Mouse (Mus musculus) heart, postnatal 0 days (tissue): Measurements from ENCODE around the gene Samm50. TPM values are rescaled to one million over a fixed set of nuclear protein-coding genes. Genes with fewer than 3 reads are reported as not detected.

Source experiments
- ATAC-seq: fragments of 200-750 bp; cut with Nextera tagmentation; 2 replicates; pipeline ENCODE4 v1.8.0; 2017; ENCODE audit warnings: low read depth, moderate number of reproducible peaks, moderate library complexity; ENCODE audit not compliant: insufficient read depth
- DNase-seq: peaks from one replicate; pipeline ENCODE4 v3.0.0-alpha.2; 2016; ENCODE audit warnings: low spot score
- H3K27ac ChIP-seq: fragments of 300-500 bp; sonication (generic); 2 replicates; pipeline ENCODE4 v1.5.1; 2014; ENCODE audit warnings: low read depth, mild to moderate bottlenecking
- H3K27me3 ChIP-seq: fragments of 300-500 bp; sonication (generic); 2 replicates; pipeline ENCODE4 v1.6.1; 2014; ENCODE audit warnings: low read length, mixed read lengths; ENCODE audit not compliant: control insufficient read depth, insufficient read depth
- H3K36me3 ChIP-seq: fragments of 300-500 bp; sonication (generic); replicated peaks from 2 replicates; pipeline ENCODE4 v1.6.1; 2014; ENCODE audit warnings: low read length, mixed read lengths; ENCODE audit not compliant: control insufficient read depth, insufficient read depth
- H3K4me1 ChIP-seq: fragments of 300-500 bp; sonication (generic); 2 replicates; pipeline ENCODE4 v1.6.1; 2014; ENCODE audit warnings: antibody characterized with exemption; ENCODE audit not compliant: control insufficient read depth, insufficient read depth
- H3K4me2 ChIP-seq: fragments of 300-500 bp; sonication (generic); 2 replicates; pipeline ENCODE4 v1.6.1; 2014; ENCODE audit warnings: low read depth, mild to moderate bottlenecking, low read length, moderate library complexity
- H3K4me3 ChIP-seq: fragments of 300-500 bp; sonication (generic); 2 replicates; pipeline ENCODE4 v1.5.1; 2014; ENCODE audit warnings: low read depth, low read length
- H3K9ac ChIP-seq: fragments of 300-500 bp; sonication (generic); replicated peaks from 2 replicates; pipeline ENCODE4 v1.6.1; 2014; ENCODE audit warnings: low read depth, low read length, mixed read lengths
- H3K9me3 ChIP-seq: fragments of 300-500 bp; sonication (generic); replicated peaks from 2 replicates; pipeline ENCODE4 v1.6.1; 2016; ENCODE audit warnings: low read length; ENCODE audit not compliant: control insufficient read depth
- CTCF ChIP-seq: IDR thresholded peaks from 2 replicates; pipeline ENCODE4 v1.5.1; 2016; ENCODE audit warnings: antibody characterized with exemption, control low read depth, low read depth
- EP300 ChIP-seq: IDR thresholded peaks from 2 replicates; pipeline ENCODE4 v1.6.1; 2016; ENCODE audit warnings: antibody characterized with exemption, low read depth
- WGBS: fragments of 180-500 bp; shearing (Covaris S2); extraction: QIAGEN DNeasy Blood & Tissue Kit; methylation state at CpG from one replicate; pipeline ENCODE4 v1.1.7; 2014; 5-methylcytosine and 5-hydroxymethylcytosine counted together
- polyA plus RNA-seq: library from polyadenylated mRNA; unstranded; fragments of >200 nt; fragmentation: Nextera tagmentation; extraction: Ambion mirVana; gene quantifications from 2 replicates; pipeline ENCODE4 v1.2.1, GENCODE M21; 2015
- total RNA-seq: library from RNA; depleted of rRNA; stranded (reverse); fragments of >200 nt; gene quantifications from 2 replicates; pipeline ENCODE4 v1.2.3, GENCODE M21; 2014; ENCODE audit warnings: low replicate concordance

Samm50 gene
- total and polyA plus RNA-seq, 2 experiments from 2014 or later, result 42.4 to 201 TPM

GRCm38 (mm10) chr15:84231721-84232561 is 39.9 kb downstream of the Samm50 start, which contains the start of gene Parvb:
TSS of gene Parvb (plus strand) at chr15:84232043.
- Histone ChIP-seq H3K27ac (peak within 1 kb of the TSS; percentile 92), H3K9me3 (no peaks in the 10 kb centered on the region), H3K36me3 (no peaks in the 10 kb centered on the region), H3K4me2 (peak within 1 kb of the TSS; percentile 89), H3K4me1 (peaks cover 26% of the 10 kb centered on the region), H3K4me3 (peak within 1 kb of the TSS; percentile 76), H3K27me3 (no peaks in the 10 kb centered on the region), H3K9ac (peak within 1 kb of the TSS; percentile 81)
- whole genome bisulfite sequencing, result 2% methylated on average over 48 of the region's 53 CpGs
- peak; percentile 77 for ATAC-seq
- TF ChIP-seq EP300 (no peak), CTCF (peak; percentile 18)
- peak; percentile 59 for DNase-seq

- no peaks in the 10 kb centered on the region for H3K27me3 ChIP-seq
- peak overlapping the region; percentile 81 for H3K9ac ChIP-seq
- TF ChIP-seq CTCF (no peak), EP300 (no peak)
- peaks cover 26% of the 10 kb centered on the region for H3K4me1 ChIP-seq
- no peak for ATAC-seq
- DNase-seq, result no peak
- no peaks in the 10 kb centered on the region for H3K36me3 ChIP-seq
- H3K4me2 ChIP-seq, result peak overlapping the region; percentile 89
- peak overlapping the region; percentile 92 for H3K27ac ChIP-seq
- H3K4me3 ChIP-seq, result peak overlapping the region; percentile 76
- no peaks in the 10 kb centered on the region for H3K9me3 ChIP-seq
- WGBS, result 11% methylated on average over 8 of the region's 8 CpGs
Measured at GRCm38 (mm10) chr15:84232609-84233008, 40.6 kb downstream of the Samm50 start.

GRCm38 (mm10) chr15:84234794-84235581 is 42.9 kb downstream of the Samm50 start:
- DNase-seq, result no peak
- Histone ChIP-seq H3K27me3 (no peaks in the 10 kb centered on the region), H3K36me3 (no peaks in the 10 kb centered on the region), H3K27ac (peak overlapping the region; percentile 79), H3K4me3 (no peak overlapping the region), H3K9me3 (no peaks in the 10 kb centered on the region), H3K9ac (no peak overlapping the region), H3K4me2 (0 out of 2 replicates have a peak overlapping the region, but pooled peaks have one; percentile 1), H3K4me1 (peaks cover 38% of the 10 kb centered on the region)
- ATAC-seq, result no peak
- 66% methylated on average over 7 of the region's 7 CpGs for WGBS
- no peak for TF ChIP-seq CTCF
- TF ChIP-seq EP300, result no peak

GRCm38 (mm10) chr15:84235646-84236045 is 43.6 kb downstream of the Samm50 start:
- Histone ChIP-seq H3K9ac (no peak overlapping the region), H3K27ac (peak overlapping the region; percentile 79), H3K4me2 (0 out of 2 replicates have a peak overlapping the region, but pooled peaks have one; percentile 1), H3K4me1 (peaks cover 34% of the 10 kb centered on the region), H3K36me3 (no peaks in the 10 kb centered on the region), H3K9me3 (no peaks in the 10 kb centered on the region), H3K27me3 (no peaks in the 10 kb centered on the region), H3K4me3 (no peak overlapping the region)
- ATAC-seq (peak; percentile 67), DNase-seq (peak; percentile 68)
- TF ChIP-seq EP300 (no peak), CTCF (no peak)
- WGBS, result 66% methylated on average over 7 of the region's 7 CpGs

- Histone ChIP-seq H3K4me3 (no peak overlapping the region), H3K4me2 (no peak overlapping the region), H3K9ac (no peak overlapping the region), H3K9me3 (no peaks in the 10 kb centered on the region), H3K36me3 (peaks cover 6% of the 10 kb centered on the region; the same call in 1 of the 2 replicates), H3K4me1 (peaks cover 18% of the 10 kb centered on the region), H3K27me3 (no peaks in the 10 kb centered on the region), H3K27ac (no peak overlapping the region)
- TF ChIP-seq CTCF, result no peak
- TF ChIP-seq EP300, result no peak
- no peak for ATAC-seq
- WGBS, result 66% methylated on average over 15 of the region's 15 CpGs
- DNase-seq, result no peak
Measured at GRCm38 (mm10) chr15:84238552-84238951, 46.5 kb downstream of the Samm50 start.
